Mouse (Mus musculus) embryonic facial prominence, embryonic 11.5 days (tissue): ENCODE results near the gene Nek9. TPM values are rescaled to one million over a fixed set of nuclear protein-coding genes. Genes with fewer than 3 reads are reported as not detected.
A peak's percentile ranks its signal among the peaks of the same experiment; 100 is the strongest.
"Not testable (repeated sequence)": the region's sequence is repeated elsewhere in the genome, so short reads cannot be mapped to it uniquely, and the experiment has no call there.

ENCODE experiments used
- ATAC-seq: fragments of 200-750 bp; cut with Nextera tagmentation; replicated peaks from 2 replicates; pipeline ENCODE4 v1.8.0; 2017; ENCODE audit warnings: low read depth; ENCODE audit not compliant: insufficient number of reproducible peaks, low FRiP score, low TSS enrichment
- DNase-seq: peaks from one replicate; pipeline ENCODE4 v3.0.0-alpha.2; 2015; ENCODE audit warnings: low spot score
- H3K27ac ChIP-seq: fragments of 300-500 bp; sonication (generic); replicated peaks from 2 replicates; pipeline ENCODE4 v1.5.1; 2014; ENCODE audit warnings: mild to moderate bottlenecking, low read depth, low read length, control low read depth
- H3K27me3 ChIP-seq: fragments of 300-500 bp; sonication (generic); 2 replicates; pipeline ENCODE4 v1.6.1; 2014; ENCODE audit warnings: mild to moderate bottlenecking, low read length, moderate library complexity, mixed read lengths; ENCODE audit not compliant: control insufficient read depth, insufficient read depth
- H3K36me3 ChIP-seq: fragments of 300-500 bp; sonication (generic); replicated peaks from 2 replicates; pipeline ENCODE4 v1.6.1; 2014; ENCODE audit warnings: low read depth, mild to moderate bottlenecking, low read length, moderate library complexity, mixed read lengths; ENCODE audit not compliant: control insufficient read depth, insufficient read depth
- H3K4me1 ChIP-seq: fragments of 300-500 bp; sonication (generic); 2 replicates; pipeline ENCODE4 v1.6.1; 2014; ENCODE audit warnings: low read length, mixed read lengths; ENCODE audit not compliant: control insufficient read depth, insufficient read depth
- H3K4me2 ChIP-seq: fragments of 300-500 bp; sonication (generic); 2 replicates; pipeline ENCODE4 v1.6.1; 2014; ENCODE audit warnings: low read depth, mild to moderate bottlenecking, control low read depth, low read length, moderate library complexity
- H3K4me3 ChIP-seq: fragments of 300-500 bp; sonication (generic); 2 replicates; pipeline ENCODE4 v1.5.1; 2014; ENCODE audit warnings: low read depth, low read length, control low read depth
- H3K9ac ChIP-seq: fragments of 300-500 bp; sonication (generic); replicated peaks from 2 replicates; pipeline ENCODE4 v1.6.1; 2014; ENCODE audit warnings: mild to moderate bottlenecking, control low read depth, low read length
- H3K9me3 ChIP-seq: fragments of 300-500 bp; sonication (generic); replicated peaks from 2 replicates; pipeline ENCODE4 v1.6.1; 2016; ENCODE audit warnings: mild to moderate bottlenecking, low read length, inconsistent platforms, mixed read lengths; ENCODE audit not compliant: control insufficient read depth
- WGBS: fragments of 180-500 bp; shearing (Covaris S2); extraction: QIAGEN DNeasy Blood & Tissue Kit; methylation state at CpG from one replicate; pipeline ENCODE4 v1.1.7; 2014; 5-methylcytosine and 5-hydroxymethylcytosine counted together
- polyA plus RNA-seq: library from polyadenylated mRNA; unstranded; fragments of >200 nt; fragmentation: Nextera tagmentation; extraction: Ambion mirVana; gene quantifications from 2 replicates; pipeline ENCODE4 v1.2.1, GENCODE M21; 2014

Nek9 gene
- polyA plus RNA-seq, 1 experiment from 2014 or later: 15.2 TPM

DNA sequence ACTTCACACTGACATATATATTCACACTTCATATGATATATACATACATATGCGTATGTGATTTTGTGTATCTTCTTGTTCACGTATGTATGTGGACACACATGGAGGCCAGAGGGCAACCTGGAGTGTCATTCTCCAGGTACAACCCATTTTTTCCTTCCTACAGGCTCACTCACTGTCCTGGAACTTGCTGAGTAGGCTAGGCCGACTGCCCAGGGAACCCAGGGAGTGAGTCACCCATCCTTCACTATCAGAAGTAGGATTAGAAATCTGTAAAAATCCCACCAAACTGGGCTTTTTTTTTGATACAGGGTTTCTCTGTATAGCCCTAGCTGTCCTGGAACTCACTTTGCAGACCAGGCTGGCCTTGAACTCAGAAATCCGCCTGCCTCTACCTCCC, 54.2 kb downstream of the Nek9 start:
- Histone ChIP-seq H3K27me3 (no peaks in the 10 kb centered on the region), H3K36me3 (no peaks in the 10 kb centered on the region), H3K4me2 (no peak overlapping the region), H3K4me1 (no peaks in the 10 kb centered on the region), H3K4me3 (no peak overlapping the region), H3K27ac (no peak overlapping the region), H3K9ac (no peak overlapping the region), H3K9me3 (no peaks in the 10 kb centered on the region)
- DNase-seq (no peak), ATAC-seq (no peak)
- WGBS: 82% methylated on average over 4 of the region's 4 CpGs

DNA sequence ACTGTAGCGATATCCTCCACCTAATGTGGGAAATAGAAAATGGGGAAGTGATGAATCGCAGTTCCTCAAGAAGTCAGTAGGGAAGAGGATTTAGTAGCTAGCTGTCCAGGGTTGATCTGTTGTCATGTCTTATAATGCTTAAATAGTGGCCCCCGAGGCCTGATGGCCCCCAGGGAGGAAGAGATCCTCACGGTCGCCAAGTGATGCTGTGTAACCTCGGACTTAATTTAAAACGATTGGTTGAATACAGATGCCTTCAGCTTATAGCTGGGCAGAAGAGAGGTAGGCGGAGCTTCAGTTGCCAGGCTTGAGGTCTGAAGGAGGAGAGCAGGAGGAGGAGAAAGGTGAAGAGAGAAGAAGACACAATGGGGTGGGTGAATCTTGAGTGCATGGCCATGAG, 54.8 kb downstream of the Nek9 start:
- Histone ChIP-seq H3K4me2 (no peak overlapping the region), H3K4me1 (no peaks in the 10 kb centered on the region), H3K9me3 (no peaks in the 10 kb centered on the region), H3K27ac (no peak overlapping the region), H3K27me3 (no peaks in the 10 kb centered on the region), H3K9ac (no peak overlapping the region), H3K36me3 (no peaks in the 10 kb centered on the region), H3K4me3 (no peak overlapping the region)
- WGBS: 74% methylated on average over 8 of the region's 8 CpGs
- DNase-seq (no peak), ATAC-seq (no peak)

DNA sequence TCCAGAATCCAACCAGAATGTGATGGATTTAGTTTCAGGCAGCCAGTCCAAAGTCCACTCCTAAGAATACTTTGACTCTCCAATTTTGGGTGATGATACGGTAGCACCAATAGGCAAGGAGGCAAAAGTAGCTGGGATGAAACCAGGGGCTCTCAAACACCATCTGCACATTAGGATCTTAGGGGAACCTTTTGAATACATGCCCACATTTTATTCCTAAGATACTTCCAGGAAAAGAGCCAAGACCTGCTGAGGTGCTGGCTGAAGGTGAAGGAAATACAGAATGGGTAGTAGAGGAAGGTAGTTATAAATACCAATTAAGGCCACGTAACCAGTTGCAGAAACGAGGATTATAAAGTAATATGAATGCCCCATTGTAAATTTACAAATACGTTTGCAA, 57.4 kb downstream of the Nek9 start:
- DNase-seq, H3K36me3 ChIP-seq, H3K9ac ChIP-seq, H3K9me3 ChIP-seq, ATAC-seq, H3K4me3 ChIP-seq, H3K4me1 ChIP-seq, H3K27me3 ChIP-seq, H3K27ac ChIP-seq, H3K4me2 ChIP-seq: not testable (repeated sequence)
- 87% methylated on average over 1 of the region's 4 CpGs for WGBS

DNA sequence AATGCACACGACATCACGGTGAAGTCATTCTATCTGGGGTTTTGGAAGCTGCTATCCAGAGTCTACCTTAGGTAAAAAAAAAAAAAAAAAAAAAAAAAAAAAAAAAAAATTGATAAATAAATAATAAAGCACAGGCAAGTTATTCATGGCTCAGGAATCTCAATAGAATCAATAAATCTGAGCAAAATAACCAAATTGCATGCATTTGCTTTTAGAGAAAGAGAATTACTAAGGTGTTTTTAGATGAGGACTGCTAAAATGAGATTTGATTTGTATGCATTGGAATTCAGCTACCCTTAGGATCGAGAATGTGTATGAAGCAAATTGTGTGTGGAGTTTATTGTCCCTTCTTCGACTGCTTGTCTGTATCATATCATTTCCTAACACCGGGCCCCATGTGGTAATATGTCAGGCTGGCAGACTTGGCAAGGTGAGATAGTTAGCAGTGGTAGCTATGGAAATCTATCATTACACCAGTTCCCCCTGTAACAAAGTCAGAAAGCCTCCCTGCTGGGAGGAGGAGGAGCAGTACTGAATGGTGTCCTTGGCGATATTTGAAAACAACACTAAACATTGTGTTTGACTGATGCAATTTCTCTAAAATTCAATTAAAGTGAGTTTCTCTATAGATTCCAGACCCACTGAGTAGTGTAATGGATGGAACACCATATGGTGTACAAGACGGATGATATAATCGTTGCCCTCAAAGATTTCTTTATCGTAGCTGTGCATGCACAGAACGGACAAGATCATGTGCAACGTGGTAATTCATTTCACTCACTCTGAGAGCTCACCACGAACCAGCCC, 58.1 kb downstream of the Nek9 start:
- ATAC-seq: no peak
- WGBS: 69% methylated on average over 12 of the region's 12 CpGs

DNA sequence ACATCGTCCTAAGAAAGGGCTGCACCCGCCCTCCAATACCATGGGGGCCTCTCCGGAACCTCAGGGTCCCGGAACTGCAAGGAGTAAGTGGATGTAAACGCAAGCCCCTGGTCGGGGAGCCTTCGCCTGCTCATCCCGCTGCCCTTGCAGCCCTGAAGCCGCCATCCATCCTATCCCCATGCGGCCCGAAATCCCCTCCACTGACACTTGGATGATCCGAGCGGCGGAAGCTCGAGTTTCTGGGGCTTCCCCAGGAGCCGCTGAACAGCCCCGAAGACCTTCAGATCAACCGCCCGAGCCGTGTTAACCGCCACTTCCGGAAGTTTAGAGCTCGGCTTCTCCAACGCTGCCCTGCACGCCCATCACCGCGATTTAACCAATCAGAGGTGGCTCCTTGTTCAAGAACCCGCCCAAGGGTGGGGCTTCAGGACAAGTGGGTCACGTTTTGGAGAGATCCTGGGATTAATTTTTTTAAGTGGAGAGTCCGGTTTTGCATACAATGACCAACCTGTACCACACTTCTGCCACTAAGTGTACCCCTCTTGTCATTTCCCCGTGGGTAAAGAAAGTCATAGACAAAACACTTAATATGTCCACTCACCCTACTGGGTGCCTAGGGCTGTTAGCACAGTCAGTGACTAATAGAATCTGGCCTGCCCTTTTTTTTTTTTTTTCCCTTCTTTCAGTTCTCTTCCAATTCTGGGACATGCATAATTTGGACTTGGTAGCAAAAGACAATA, 58.9 kb downstream of the Nek9 start:
- WGBS: under 1% methylated on average over 31 of the region's 31 CpGs
- ATAC-seq: peak; percentile 94

More for the DNA sequence above, 58.1 kb downstream of the Nek9 start:
- Histone ChIP-seq H3K36me3 (no peaks in the 10 kb centered on the region), H3K4me1 (no peaks in the 10 kb centered on the region), H3K27ac (no peak overlapping the region), H3K9ac (no peak overlapping the region), H3K4me2 (no peak overlapping the region), H3K27me3 (no peaks in the 10 kb centered on the region), H3K4me3 (no peak overlapping the region; the same call in 1 of the 2 replicates), H3K9me3 (no peaks in the 10 kb centered on the region)
- DNase-seq: no peak

GRCm38 (mm10) chr12:85279396-85280080, 59.6 kb downstream of the Nek9 start:
- DNase-seq (no peak), ATAC-seq (0 out of 2 replicates have a peak, but pooled peaks have one; percentile 31)
- H3K4me2 ChIP-seq: peak overlapping the region; percentile 72
- peak overlapping the region; percentile 65 for H3K9ac ChIP-seq
- H3K4me3 ChIP-seq: peak overlapping the region; percentile 53
- no peaks in the 10 kb centered on the region for H3K4me1 ChIP-seq
- H3K36me3 ChIP-seq: no peaks in the 10 kb centered on the region
- no peak overlapping the region for H3K27ac ChIP-seq
- H3K9me3 ChIP-seq: no peaks in the 10 kb centered on the region
- WGBS: 5% methylated on average over 10 of the region's 10 CpGs
- H3K27me3 ChIP-seq: no peaks in the 10 kb centered on the region

More for the DNA sequence above, 58.9 kb downstream of the Nek9 start:
- peak overlapping the region; percentile 53 for H3K4me3 ChIP-seq
- H3K27ac ChIP-seq: no peak overlapping the region
- H3K9ac ChIP-seq: peak overlapping the region; percentile 65
- H3K36me3 ChIP-seq: no peaks in the 10 kb centered on the region
- H3K9me3 ChIP-seq: no peaks in the 10 kb centered on the region
- H3K4me1 ChIP-seq: no peaks in the 10 kb centered on the region
- DNase-seq: peak; percentile 99
- no peaks in the 10 kb centered on the region for H3K27me3 ChIP-seq
- H3K4me2 ChIP-seq: peak overlapping the region; percentile 72

GRCm38 (mm10) chr12:85278919-85279318, 60.2 kb downstream of the Nek9 start:
- Histone ChIP-seq H3K9ac (no peak overlapping the region), H3K27ac (no peak overlapping the region), H3K4me3 (no peak overlapping the region), H3K27me3 (no peaks in the 10 kb centered on the region), H3K9me3 (no peaks in the 10 kb centered on the region), H3K36me3 (no peaks in the 10 kb centered on the region), H3K4me2 (no peak overlapping the region), H3K4me1 (no peaks in the 10 kb centered on the region)
- ATAC-seq (no peak), DNase-seq (no peak)
- 96% methylated on average over 10 of the region's 10 CpGs for WGBS
